In the genomic region with DNA sequence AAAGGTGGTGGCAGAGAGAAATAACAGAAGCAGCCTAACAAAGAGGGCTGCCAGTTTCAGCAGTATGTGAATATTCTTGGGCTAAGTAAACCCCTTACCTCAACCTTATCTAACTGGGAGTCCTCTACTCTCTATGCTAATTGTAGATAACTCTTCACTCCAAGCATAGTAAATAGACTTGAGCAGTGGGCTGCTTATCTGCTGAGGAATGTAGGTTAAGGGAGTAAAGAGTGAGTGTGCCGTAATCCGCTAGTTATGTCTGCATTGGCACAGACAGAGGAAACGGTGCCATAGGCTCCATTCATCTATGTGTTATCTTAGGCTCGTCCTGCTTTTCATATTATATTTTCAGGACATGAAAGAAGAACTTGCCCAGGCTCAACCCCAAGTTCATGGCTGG, we compare ENCODE assay signal across 17 mouse cellular contexts.
"Had no signal": no experiment of that assay in that cellular context is flagged by ENCODE, and none has a peak within 500 bp of the region (broad histone marks: within the 10 kb centered on the region; RNA-seq: fewer than 3 reads in every experiment).

No protein-coding gene starts in this region.

- H3K36me3 ChIP-seq: limb, embryonic 10.5 days; midbrain, embryonic 12.5 days; neural tube, embryonic 13.5 days; stomach, embryonic 15.5 days had no signal

- H3K4me3 ChIP-seq: left cerebral cortex, adult 2 months; limb, embryonic 10.5 days; midbrain, embryonic 12.5 days; neural tube, embryonic 13.5 days; stomach, embryonic 15.5 days had no signal

- H3K27me3 ChIP-seq: neural tube, embryonic 13.5 days; stomach, embryonic 15.5 days had no signal

- H3K9ac ChIP-seq: midbrain, embryonic 12.5 days; neural tube, embryonic 13.5 days; stomach, embryonic 15.5 days had no signal

- H3K4me2 ChIP-seq: midbrain, embryonic 12.5 days; neural tube, embryonic 13.5 days; stomach, embryonic 15.5 days had no signal

- H3K9me3 ChIP-seq: limb, embryonic 10.5 days; midbrain, embryonic 12.5 days; neural tube, embryonic 13.5 days; stomach, embryonic 15.5 days had no signal

- H3K27ac ChIP-seq: limb, embryonic 10.5 days; midbrain, embryonic 12.5 days; neural tube, embryonic 13.5 days; stomach, embryonic 15.5 days had no signal

- ATAC-seq: inflammation-experienced regulatory T-cells, adult 6 months; intestine, postnatal 0 days; lung, postnatal 0 days; midbrain, embryonic 16.5 days had no signal

- DNase-seq: kidney, adult 8-10 months; kidney, postnatal 25 days; layer of hippocampus, adult 9-11 months; lung, adult 2 months; lung, postnatal 36 days; retina, postnatal 1 day; thymus, adult 2 months; thymus, postnatal 25 days had no signal
